Mouse (Mus musculus) liver, postnatal 0 days (tissue): Measurements from ENCODE around the gene Tmf1.

ENCODE experiments used
- CTCF ChIP-seq: sonication (generic); IDR thresholded peaks from 2 replicates; pipeline ENCODE4 v1.5.1; 2016; ENCODE audit warnings: antibody characterized with exemption, low read depth
- EP300 ChIP-seq: IDR thresholded peaks from 2 replicates; pipeline ENCODE4 v1.6.1; 2016; ENCODE audit warnings: antibody characterized with exemption, low read depth, mild to moderate bottlenecking

DNA sequence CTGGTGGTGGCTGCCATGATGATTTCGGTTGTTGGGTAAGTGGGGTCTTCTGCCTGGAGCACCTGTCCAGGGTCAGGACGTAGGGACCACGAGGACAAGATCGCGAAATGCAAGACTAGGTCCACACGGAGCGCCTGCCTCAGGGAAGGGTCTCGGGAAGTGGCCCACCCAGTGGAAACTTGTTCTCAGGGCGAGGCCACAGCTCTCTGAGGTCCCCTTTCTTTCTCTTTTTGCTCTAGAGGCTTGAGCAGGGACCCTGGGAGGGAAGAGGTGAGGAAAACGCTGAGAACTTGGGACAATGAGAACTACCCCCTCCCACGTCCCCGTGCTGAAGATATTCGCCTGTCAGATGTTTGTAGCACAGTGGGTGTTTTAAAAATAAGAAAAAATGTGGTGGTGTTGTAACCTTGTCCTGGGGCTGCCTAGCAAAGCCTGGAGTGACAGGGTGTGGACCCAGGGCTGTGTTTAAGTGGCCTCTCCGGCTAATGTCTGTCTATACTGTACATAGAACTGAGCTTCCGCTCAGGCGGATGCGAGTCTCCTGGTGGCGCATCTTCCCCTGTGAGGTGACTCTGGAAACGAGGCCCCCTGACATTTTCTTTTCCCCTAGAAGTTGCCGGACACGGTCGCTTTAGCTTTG, 32.2 kb upstream of the Tmf1 start:
- no peak for TF ChIP-seq CTCF
- no peak for TF ChIP-seq EP300
